Mouse (Mus musculus) liver, embryonic 11.5 days (tissue): ENCODE measurements at regions not wholly inside any gene's neighbourhood (a gene's known extent, or its start where the extent isn't known, plus 50 kb on each side); places are given as distances from the start of the nearest gene placed in this dataset.

ENCODE experiments used
- ATAC-seq: fragments of 200-750 bp; cut with Nextera tagmentation; replicated peaks from 2 replicates; pipeline ENCODE4 v1.8.0; 2017; ENCODE audit warnings: moderate number of reproducible peaks, mild to moderate bottlenecking, moderate TSS enrichment, moderate library complexity; ENCODE audit not compliant: low FRiP score
- DNase-seq: peaks from one replicate; pipeline ENCODE4 v3.0.0-alpha.2; 2017; ENCODE audit warnings: low spot score
- H3K27ac ChIP-seq: fragments of 300-500 bp; sonication (generic); 2 replicates; pipeline ENCODE4 v1.5.1; 2014; ENCODE audit warnings: mild to moderate bottlenecking, low read depth, low read length, control low read depth
- H3K27me3 ChIP-seq: fragments of 300-500 bp; sonication (generic); replicated peaks from 2 replicates; pipeline ENCODE4 v1.6.1; 2014; ENCODE audit warnings: low read length, mixed read lengths; ENCODE audit not compliant: control insufficient read depth, insufficient read depth
- H3K36me3 ChIP-seq: fragments of 300-500 bp; sonication (generic); 2 replicates; pipeline ENCODE4 v1.6.1; 2014; ENCODE audit warnings: mild to moderate bottlenecking, low read length, moderate library complexity, mixed read lengths; ENCODE audit not compliant: control insufficient read depth, insufficient read depth
- H3K4me1 ChIP-seq: fragments of 300-500 bp; sonication (generic); replicated peaks from 2 replicates; pipeline ENCODE4 v1.6.1; 2014; ENCODE audit warnings: low read length, mixed read lengths; ENCODE audit not compliant: control insufficient read depth, insufficient read depth
- H3K4me2 ChIP-seq: fragments of 300-500 bp; sonication (generic); 2 replicates; pipeline ENCODE4 v1.6.1; 2014; ENCODE audit warnings: mild to moderate bottlenecking, control low read depth, moderate library complexity
- H3K4me3 ChIP-seq: fragments of 300-500 bp; sonication (generic); 2 replicates; pipeline ENCODE4 v1.5.1; 2014; ENCODE audit warnings: low read depth, low read length, control low read depth
- H3K9ac ChIP-seq: fragments of 300-500 bp; sonication (generic); 2 replicates; pipeline ENCODE4 v1.6.1; 2014; ENCODE audit warnings: low read depth, low read length, control low read depth
- H3K9me3 ChIP-seq: fragments of 300-500 bp; sonication (generic); 2 replicates; pipeline ENCODE4 v1.6.1; 2016; ENCODE audit warnings: low read length, inconsistent platforms, mixed read lengths; ENCODE audit not compliant: control insufficient read depth
- WGBS: fragments of 180-500 bp; shearing (Covaris S2); extraction: QIAGEN DNeasy Blood & Tissue Kit; methylation state at CpG from one replicate; pipeline ENCODE4 v1.1.7; 2014; 5-methylcytosine and 5-hydroxymethylcytosine counted together

DNA sequence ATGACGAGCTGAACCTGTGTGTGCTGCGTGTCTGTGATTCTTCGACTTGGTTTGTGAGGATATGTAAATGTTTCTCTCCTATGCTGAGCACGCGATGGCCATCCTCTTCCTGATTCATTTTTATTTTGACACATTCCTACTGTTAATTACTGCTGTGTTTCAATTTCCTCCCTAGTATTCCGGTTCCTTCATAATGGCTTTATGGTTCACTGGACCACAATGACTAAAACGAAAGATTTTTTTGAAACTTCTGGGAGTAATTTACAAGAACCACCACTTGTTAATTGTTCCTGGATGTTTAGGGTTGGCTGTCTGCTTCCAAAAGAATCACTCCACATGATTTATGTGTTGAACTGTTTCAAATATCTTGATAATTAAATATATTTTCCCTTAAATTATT lies 537.4 kb upstream of the Mgmt start:
- Histone ChIP-seq H3K36me3 (no peaks in the 10 kb centered on the region), H3K4me2 (no peak overlapping the region), H3K9ac (no peak overlapping the region), H3K4me1 (no peaks in the 10 kb centered on the region), H3K4me3 (no peak overlapping the region), H3K27ac (no peak overlapping the region), H3K9me3 (no peaks in the 10 kb centered on the region), H3K27me3 (no peaks in the 10 kb centered on the region)
- no peak for ATAC-seq
- DNase-seq, result no peak
- 80% methylated on average over 7 of the region's 7 CpGs for WGBS

DNA sequence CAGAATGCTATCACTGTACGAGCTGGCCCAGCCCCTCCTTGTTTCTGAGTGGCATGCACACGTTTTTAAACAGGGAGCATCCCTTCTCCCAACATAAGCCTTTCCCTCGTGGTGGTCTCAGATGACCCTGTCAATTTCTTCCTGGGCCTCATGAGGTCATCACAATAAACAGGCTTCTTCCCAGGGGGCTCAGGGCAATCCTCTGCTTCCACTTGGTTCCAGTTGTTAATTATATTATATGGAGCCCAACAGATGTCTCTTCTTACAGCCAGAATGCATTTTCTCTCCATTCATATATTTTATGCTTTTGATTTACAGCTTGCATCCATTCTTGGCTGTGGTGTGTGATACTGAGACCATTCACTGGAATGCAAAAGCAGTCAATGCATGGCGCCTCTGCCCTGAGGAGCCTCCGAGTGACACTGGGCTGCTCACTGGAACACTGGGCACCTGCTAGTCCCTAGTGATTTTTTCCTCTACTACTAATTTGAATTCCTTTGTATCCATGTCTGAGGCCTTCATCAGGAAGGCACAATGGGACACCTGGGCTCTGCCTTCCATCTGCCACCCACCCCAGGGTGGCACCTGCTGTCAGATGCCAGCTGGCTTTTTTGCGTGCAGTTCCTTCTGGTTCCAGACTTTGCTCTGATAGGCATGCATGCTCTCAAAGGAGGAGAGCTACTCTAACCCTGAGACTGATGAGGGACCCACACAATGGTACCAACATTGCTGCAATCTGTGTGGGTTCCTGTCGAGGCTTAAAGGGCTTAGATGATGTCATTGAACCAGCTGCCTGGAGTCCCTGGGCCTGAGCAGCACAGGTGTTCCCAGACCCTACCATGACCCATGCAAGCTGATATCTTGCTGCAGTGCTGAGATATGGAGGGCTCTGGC lies 528.8 kb upstream of the Mgmt start:
- DNase-seq (no peak), ATAC-seq (no peak)
- H3K9me3 ChIP-seq, result no peaks in the 10 kb centered on the region
- no peak overlapping the region for H3K27ac ChIP-seq
- H3K36me3 ChIP-seq, result no peaks in the 10 kb centered on the region
- no peak overlapping the region for H3K9ac ChIP-seq
- WGBS, result 68% methylated on average over 7 of the region's 7 CpGs
- no peak overlapping the region for H3K4me2 ChIP-seq
- H3K4me1 ChIP-seq, result no peaks in the 10 kb centered on the region
- no peak overlapping the region for H3K4me3 ChIP-seq
- no peaks in the 10 kb centered on the region for H3K27me3 ChIP-seq

DNA sequence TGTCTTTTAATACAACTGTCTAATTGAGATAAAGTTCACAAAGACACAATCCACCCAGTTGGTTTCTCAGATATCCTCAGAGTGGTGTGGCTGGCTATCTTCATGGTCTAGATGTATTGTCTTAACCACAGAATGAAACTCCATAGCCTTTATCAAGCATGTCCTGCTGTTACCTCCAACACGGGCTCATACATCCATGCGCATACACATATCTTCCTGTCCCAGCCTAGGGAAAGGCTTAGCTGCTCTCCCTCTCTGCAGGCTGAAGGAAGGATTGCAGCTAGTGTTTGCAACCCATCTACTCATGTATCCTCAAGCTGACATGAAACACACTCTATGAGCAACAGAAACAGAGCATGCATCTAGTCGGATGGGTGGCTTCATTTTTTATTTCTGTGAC lies 517.2 kb upstream of the Mgmt start:
- no peak overlapping the region for H3K4me3 ChIP-seq
- H3K36me3 ChIP-seq, result no peaks in the 10 kb centered on the region
- no peaks in the 10 kb centered on the region for H3K9me3 ChIP-seq
- H3K4me1 ChIP-seq, result no peaks in the 10 kb centered on the region
- H3K9ac ChIP-seq, result no peak overlapping the region
- DNase-seq (no peak), ATAC-seq (peak; percentile 80)
- H3K4me2 ChIP-seq, result no peak overlapping the region
- WGBS, result 63% methylated on average over 3 of the region's 3 CpGs
- no peaks in the 10 kb centered on the region for H3K27me3 ChIP-seq
- no peak overlapping the region for H3K27ac ChIP-seq

DNA sequence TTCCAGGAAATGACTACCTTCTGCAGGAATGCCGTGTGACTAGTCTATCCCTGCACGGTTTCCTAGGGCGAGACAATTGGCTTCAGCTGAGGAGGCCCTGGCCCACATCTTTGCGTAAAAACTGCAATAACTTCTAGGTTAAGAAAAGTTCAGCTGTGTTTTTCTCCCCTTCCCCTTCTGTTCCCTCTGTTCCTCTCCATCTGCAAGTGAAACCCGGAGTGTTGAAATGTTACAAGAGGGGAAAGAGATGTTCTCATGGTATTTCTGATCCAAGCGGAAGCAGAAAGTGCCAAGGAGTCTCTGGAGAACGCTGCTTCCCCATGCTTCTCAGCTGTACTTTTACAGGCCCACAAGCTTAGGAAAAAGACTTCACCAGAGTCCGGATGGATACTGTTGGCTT lies 516.7 kb upstream of the Mgmt start:
- DNase-seq, result no peak
- H3K27ac ChIP-seq, result no peak overlapping the region
- H3K4me3 ChIP-seq, result no peak overlapping the region
- no peak overlapping the region for H3K9ac ChIP-seq
- 63% methylated on average over 8 of the region's 8 CpGs for WGBS
- no peaks in the 10 kb centered on the region for H3K36me3 ChIP-seq
- H3K9me3 ChIP-seq, result no peaks in the 10 kb centered on the region
- no peaks in the 10 kb centered on the region for H3K27me3 ChIP-seq
- H3K4me2 ChIP-seq, result no peak overlapping the region
- H3K4me1 ChIP-seq, result no peaks in the 10 kb centered on the region
- 0 out of 2 replicates have a peak, but pooled peaks have one; percentile 18 for ATAC-seq

DNA sequence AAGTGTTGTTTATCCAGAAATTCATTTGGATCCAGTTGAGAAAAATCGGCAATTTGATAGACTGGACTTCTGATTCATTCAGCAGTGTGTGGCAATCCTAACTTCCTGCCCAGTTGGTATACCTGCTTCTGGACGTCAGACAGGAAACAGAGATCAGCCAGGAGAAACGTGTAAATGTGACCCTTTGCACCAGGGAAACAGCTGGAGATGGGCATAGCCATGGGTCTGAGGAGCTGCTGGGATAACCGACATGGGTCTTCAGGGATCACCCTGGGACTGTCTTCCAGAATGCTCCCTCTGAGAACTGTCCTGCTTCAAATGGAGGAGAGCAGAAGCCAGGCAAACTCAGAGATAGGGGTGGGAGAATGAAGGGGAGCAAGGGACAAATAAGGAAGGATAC lies 516.1 kb upstream of the Mgmt start:
- Histone ChIP-seq H3K4me2 (no peak overlapping the region), H3K9ac (no peak overlapping the region), H3K9me3 (no peaks in the 10 kb centered on the region), H3K27me3 (no peaks in the 10 kb centered on the region), H3K4me3 (no peak overlapping the region), H3K4me1 (no peaks in the 10 kb centered on the region), H3K27ac (no peak overlapping the region), H3K36me3 (no peaks in the 10 kb centered on the region)
- DNase-seq (no peak), ATAC-seq (no peak)
- 43% methylated on average over 4 of the region's 4 CpGs for WGBS

DNA sequence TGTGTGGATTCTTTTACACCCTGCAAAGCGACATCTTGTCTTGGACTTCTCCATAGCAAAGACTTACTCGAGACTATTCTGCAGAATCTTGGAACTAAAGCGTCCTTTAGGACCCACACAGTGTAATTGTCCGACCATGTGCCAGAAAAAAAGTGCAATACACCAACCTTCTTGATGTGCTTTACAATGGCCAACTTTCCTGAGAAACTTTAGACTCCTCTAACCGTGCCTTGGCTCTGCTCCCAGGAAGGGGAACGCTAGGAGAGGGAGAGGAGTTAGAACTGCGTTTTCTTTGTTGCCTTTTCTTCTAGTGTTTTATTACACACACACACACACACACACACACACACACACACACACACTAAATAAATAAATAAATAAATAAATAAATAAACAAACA lies 515.1 kb upstream of the Mgmt start:
- Histone ChIP-seq H3K36me3 (no peaks in the 10 kb centered on the region), H3K27ac (no peak overlapping the region), H3K9ac (no peak overlapping the region), H3K4me2 (no peak overlapping the region), H3K4me1 (no peaks in the 10 kb centered on the region), H3K9me3 (no peaks in the 10 kb centered on the region), H3K27me3 (no peaks in the 10 kb centered on the region), H3K4me3 (no peak overlapping the region)
- WGBS, result 65% methylated on average over 7 of the region's 7 CpGs
- DNase-seq (no peak), ATAC-seq (no peak)

DNA sequence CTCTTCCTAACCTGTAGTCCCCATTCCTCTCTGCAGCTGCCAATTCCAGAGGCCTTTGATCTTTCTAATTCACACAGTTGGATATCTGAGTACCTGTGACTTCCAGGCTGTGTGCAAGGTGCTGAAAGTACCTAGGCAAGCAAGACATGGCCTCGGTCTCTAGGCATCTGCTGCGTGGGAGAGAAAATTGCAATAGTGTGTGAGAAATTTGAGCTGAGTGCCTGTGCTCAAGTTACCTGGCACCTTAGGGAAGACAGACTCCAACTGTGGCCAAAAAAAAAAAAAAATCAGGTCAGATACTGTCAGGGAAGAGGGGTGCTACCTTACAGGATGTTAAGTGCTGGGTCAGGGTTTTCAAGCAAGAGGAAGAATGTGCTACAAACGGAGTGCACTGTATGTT lies 514.7 kb upstream of the Mgmt start:
- Histone ChIP-seq H3K36me3 (no peaks in the 10 kb centered on the region), H3K4me2 (no peak overlapping the region), H3K27ac (no peak overlapping the region), H3K9ac (no peak overlapping the region), H3K4me1 (no peaks in the 10 kb centered on the region), H3K9me3 (no peaks in the 10 kb centered on the region), H3K4me3 (no peak overlapping the region), H3K27me3 (no peaks in the 10 kb centered on the region)
- 42% methylated on average over 3 of the region's 3 CpGs for WGBS
- DNase-seq (no peak), ATAC-seq (no peak)

DNA sequence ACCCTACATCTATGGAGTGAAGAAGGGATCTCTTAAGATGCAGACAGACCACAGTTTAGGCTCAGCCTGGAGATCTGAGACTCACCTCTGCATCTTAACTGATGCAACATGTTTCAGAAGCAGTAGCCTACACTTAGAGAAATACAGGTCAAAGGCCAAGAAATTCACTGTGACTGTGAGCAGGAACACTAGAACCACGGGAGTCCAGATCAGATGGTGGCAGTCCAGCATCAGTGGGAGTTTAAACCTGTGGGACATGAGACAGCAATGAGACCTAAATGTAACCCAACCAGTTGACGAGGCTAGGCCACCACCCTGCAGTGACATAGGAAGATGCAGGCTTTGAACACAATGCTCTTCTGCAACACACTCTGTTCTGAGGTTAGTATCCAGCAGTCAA lies 511.1 kb upstream of the Mgmt start:
- no peaks in the 10 kb centered on the region for H3K27me3 ChIP-seq
- H3K4me2 ChIP-seq, result no peak overlapping the region
- H3K27ac ChIP-seq, result no peak overlapping the region
- H3K36me3 ChIP-seq, result no peaks in the 10 kb centered on the region
- whole genome bisulfite sequencing, result 78% methylated on average over 2 of the region's 2 CpGs
- ATAC-seq, result no peak
- no peaks in the 10 kb centered on the region for H3K9me3 ChIP-seq
- no peak overlapping the region for H3K4me3 ChIP-seq
- DNase-seq, result no peak
- no peak overlapping the region for H3K9ac ChIP-seq
- H3K4me1 ChIP-seq, result no peaks in the 10 kb centered on the region

DNA sequence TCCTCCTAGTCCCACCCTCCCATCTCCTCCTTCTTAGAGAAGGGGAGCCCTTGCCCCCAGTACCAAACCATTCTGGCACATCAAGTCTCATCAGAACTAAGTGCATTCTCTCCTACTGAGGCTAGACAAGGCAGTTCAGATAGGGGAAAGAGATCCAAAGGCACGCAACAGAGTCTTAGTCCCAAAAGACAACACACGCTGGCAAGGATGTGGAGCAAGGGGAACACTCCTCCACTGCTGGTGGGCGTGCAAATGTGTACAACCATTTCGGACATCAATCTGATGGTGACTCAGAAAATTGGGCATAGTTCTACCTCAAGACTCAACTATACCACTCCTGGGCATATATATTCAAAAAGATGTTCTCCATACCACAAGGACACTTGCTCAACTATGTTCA lies 506.7 kb upstream of the Mgmt start:
- DNase-seq (no peak), ATAC-seq (no peak)
- Histone ChIP-seq H3K36me3 (no peaks in the 10 kb centered on the region), H3K27ac (no peak overlapping the region), H3K9me3 (no peaks in the 10 kb centered on the region), H3K9ac (no peak overlapping the region), H3K4me1 (no peaks in the 10 kb centered on the region), H3K4me2 (no peak overlapping the region), H3K4me3 (no peak overlapping the region), H3K27me3 (no peaks in the 10 kb centered on the region)
- WGBS, result 86% methylated on average over 4 of the region's 4 CpGs
